Mouse (Mus musculus): ENCODE results near the gene Nipsnap2.
A peak's percentile ranks its signal among the peaks of the same experiment; 100 is the strongest.
"Not testable (repeated sequence)": the region's sequence is repeated elsewhere in the genome, so short reads cannot be mapped to it uniquely, and the experiment has no call there.

Nipsnap2 gene

GRCm38 (mm10) chr5:129761865-129762540 lies 37.1 kb downstream of the Nipsnap2 start:
- peak; percentile 31 for DNase-seq (ENCODE audit: low read depth, low spot score)

- DNase-seq (ENCODE audit: low read depth, low spot score): no peak
These were observed 45.8 kb downstream of the Nipsnap2 start for GRCm38 (mm10) chr5:129770443-129771355.

- no peak for DNase-seq (ENCODE audit: low read depth, low spot score)
These were observed 47.6 kb downstream of the Nipsnap2 start for GRCm38 (mm10) chr5:129772433-129772832.

GRCm38 (mm10) chr5:129773330-129773729 lies 48.5 kb downstream of the Nipsnap2 start:
- DNase-seq (ENCODE audit: low read depth, low spot score): not testable (repeated sequence)

- no peak for DNase-seq (ENCODE audit: low read depth, low spot score)
These were observed 49.8 kb downstream of the Nipsnap2 start for GRCm38 (mm10) chr5:129774661-129775060.

GRCm38 (mm10) chr5:129778348-129778995 lies 53.6 kb downstream of the Nipsnap2 start:
- DNase-seq (ENCODE audit: low read depth, low spot score): no peak

- DNase-seq (ENCODE audit: low read depth, low spot score): peak; percentile 83
These were observed 54.3 kb downstream of the Nipsnap2 start for GRCm38 (mm10) chr5:129778996-129779716.

- DNase-seq (ENCODE audit: low read depth, low spot score): no peak
These were observed 55.3 kb downstream of the Nipsnap2 start for GRCm38 (mm10) chr5:129780131-129780530.

- peak; percentile 10 for DNase-seq (ENCODE audit: low read depth, low spot score)
These were observed 57.3 kb downstream of the Nipsnap2 start for GRCm38 (mm10) chr5:129782211-129782610.

- DNase-seq (ENCODE audit: low read depth, low spot score): no peak
These were observed 60.5 kb downstream of the Nipsnap2 start for GRCm38 (mm10) chr5:129785235-129785870.

- DNase-seq (ENCODE audit: low read depth, low spot score): no peak
These were observed 61.3 kb downstream of the Nipsnap2 start for GRCm38 (mm10) chr5:129786161-129786560.

GRCm38 (mm10) chr5:129786818-129787790 lies 62.2 kb downstream of the Nipsnap2 start, which contains the start of gene Psph:
Gene Psph (minus strand): TSS chr5:129787449.
- peak; percentile 100 for DNase-seq (ENCODE audit: low read depth, low spot score)

- DNase-seq (ENCODE audit: low read depth, low spot score): no peak
These were observed 63.1 kb downstream of the Nipsnap2 start for GRCm38 (mm10) chr5:129787818-129788593.

GRCm38 (mm10) chr5:129790591-129790990 lies 65.7 kb downstream of the Nipsnap2 start:
- DNase-seq (ENCODE audit: low read depth, low spot score): not testable (repeated sequence)

Data from mesoderm, embryonic 11.5 days (tissue).